Mouse (Mus musculus) ovary, postnatal 14 days (tissue): ENCODE data around the gene Pnldc1.
"Not testable (repeated sequence)": the region's sequence is repeated elsewhere in the genome, so short reads cannot be mapped to it uniquely, and the experiment has no call there.

Source experiments
- DNase-seq: peaks from one replicate; pipeline ENCODE4 v3.0.0; 2022; ENCODE audit warnings: low spot score

The Pnldc1 gene

GRCm38 (mm10) chr17:12909361-12910280 lies at the start of gene Pnldc1:
Pnldc1 (minus strand) TSS chr17:12910230.
- DNase-seq: no peak

GRCm38 (mm10) chr17:12959377-12959776 lies 49.3 kb upstream of the Pnldc1 start:
- not testable (repeated sequence) for DNase-seq

- no peak for DNase-seq
These were observed 46.6 kb upstream of the Pnldc1 start for GRCm38 (mm10) chr17:12956664-12957063.

- DNase-seq: no peak
These were observed 39.6 kb upstream of the Pnldc1 start for GRCm38 (mm10) chr17:12949669-12950068.

GRCm38 (mm10) chr17:12942459-12943162 lies 32.6 kb upstream of the Pnldc1 start:
- no peak for DNase-seq

GRCm38 (mm10) chr17:12941543-12942260 lies 31.7 kb upstream of the Pnldc1 start:
- no peak for DNase-seq

- DNase-seq: peak; percentile 17
These were observed 30.2 kb upstream of the Pnldc1 start, which contains the start of gene Acat3 for GRCm38 (mm10) chr17:12940151-12940805. Acat3 (minus strand) TSS chr17:12940600.

GRCm38 (mm10) chr17:12939377-12940148 lies 29.5 kb upstream of the Pnldc1 start:
- not testable (repeated sequence) for DNase-seq

- no peak for DNase-seq
These were observed 28.0 kb upstream of the Pnldc1 start for GRCm38 (mm10) chr17:12938077-12938476.

- no peak for DNase-seq
These were observed 27.5 kb upstream of the Pnldc1 start for GRCm38 (mm10) chr17:12937412-12937970.

- DNase-seq: no peak
These were observed 25.7 kb upstream of the Pnldc1 start for GRCm38 (mm10) chr17:12935719-12936118.

GRCm38 (mm10) chr17:12931576-12931975 lies 21.5 kb upstream of the Pnldc1 start:
- not testable (repeated sequence) for DNase-seq

- DNase-seq: no peak
These were observed 15.7 kb upstream of the Pnldc1 start for GRCm38 (mm10) chr17:12925703-12926180.

- no peak for DNase-seq
These were observed 15.0 kb upstream of the Pnldc1 start for GRCm38 (mm10) chr17:12925001-12925400.

- DNase-seq: no peak
These were observed 11.0 kb upstream of the Pnldc1 start for GRCm38 (mm10) chr17:12921073-12921472.

GRCm38 (mm10) chr17:12916588-12917380 lies 6.8 kb upstream of the Pnldc1 start:
- DNase-seq: no peak

GRCm38 (mm10) chr17:12915881-12916583 lies 6.0 kb upstream of the Pnldc1 start, which contains the start of gene Mrpl18:
Mrpl18 (minus strand) TSS chr17:12916345.
- DNase-seq: peak; percentile 95

GRCm38 (mm10) chr17:12915488-12915880 lies 5.5 kb upstream of the Pnldc1 start, which contains the start of gene Tcp1:
Tcp1 (plus strand) TSS chr17:12915701.
- no peak for DNase-seq

- no peak for DNase-seq
These were observed 361 bp upstream of the Pnldc1 start for GRCm38 (mm10) chr17:12910391-12910790.
